Mouse (Mus musculus) cerebellum, postnatal 4 days (tissue): Measurements from ENCODE around the gene Cd5.
A peak's percentile ranks its signal among the peaks of the same experiment; 100 is the strongest.

Experiments
- DNase-seq, 2 experiments: peaks; one replicate each; pipeline ENCODE4 v3.0.0; 2022; ENCODE audit warnings: low spot score in 2 of 2, mixed read lengths in 1 of 2

Cd5 gene

GRCm38 (mm10) chr19:10702125-10702524, 36.7 kb downstream of the Cd5 start:
- DNase-seq, result no peak

GRCm38 (mm10) chr19:10701013-10701726, 37.6 kb downstream of the Cd5 start:
- no peak for DNase-seq

- DNase-seq, result no peak
Observed at GRCm38 (mm10) chr19:10699851-10700250, 39.0 kb downstream of the Cd5 start.

- no peak for DNase-seq
Observed at GRCm38 (mm10) chr19:10698131-10698991, 40.4 kb downstream of the Cd5 start.

- no peak for DNase-seq
Observed at GRCm38 (mm10) chr19:10695801-10696200, 43.0 kb downstream of the Cd5 start.

GRCm38 (mm10) chr19:10693926-10694682, 44.7 kb downstream of the Cd5 start:
- no peak for DNase-seq

- no peak for DNase-seq
Observed at GRCm38 (mm10) chr19:10692361-10692760, 46.4 kb downstream of the Cd5 start.

- DNase-seq, result no peak
Observed at GRCm38 (mm10) chr19:10691660-10692059, 47.1 kb downstream of the Cd5 start.

- no peak for DNase-seq
Observed at GRCm38 (mm10) chr19:10691121-10691520, 47.7 kb downstream of the Cd5 start.

GRCm38 (mm10) chr19:10690336-10690735, 48.5 kb downstream of the Cd5 start:
- no peak for DNase-seq

GRCm38 (mm10) chr19:10689470-10690166, 49.2 kb downstream of the Cd5 start:
- DNase-seq, result no peak

- peak; percentile 86 to 97 for DNase-seq
Observed at GRCm38 (mm10) chr19:10688537-10689352, 50.1 kb downstream of the Cd5 start, which contains the start of gene Vps37c. TSS of gene Vps37c (plus strand) at chr19:10688735.

- DNase-seq, result no peak
Observed at GRCm38 (mm10) chr19:10685727-10686126, 53.1 kb downstream of the Cd5 start.

GRCm38 (mm10) chr19:10685081-10685480, 53.7 kb downstream of the Cd5 start:
- no peak for DNase-seq

GRCm38 (mm10) chr19:10681571-10681970, 57.2 kb downstream of the Cd5 start:
- no peak for DNase-seq

GRCm38 (mm10) chr19:10678772-10679067, 60.1 kb downstream of the Cd5 start:
- DNase-seq, result no peak

- peak; percentile 83 to 95 for DNase-seq
Observed at GRCm38 (mm10) chr19:10677915-10678771, 60.7 kb downstream of the Cd5 start, which contains the start of gene Pga5. TSS of gene Pga5 (minus strand) at chr19:10678071.

- no peak for DNase-seq
Observed at GRCm38 (mm10) chr19:10676656-10677055, 62.1 kb downstream of the Cd5 start.

GRCm38 (mm10) chr19:10673275-10673674, 65.5 kb downstream of the Cd5 start:
- DNase-seq, result no peak
